Mouse (Mus musculus): ENCODE measurements around the gene Yeats4. TPM values are rescaled to one million over a fixed set of nuclear protein-coding genes. Genes with fewer than 3 reads are reported as not detected.
"Not testable (repeated sequence)": the region's sequence is repeated elsewhere in the genome, so short reads cannot be mapped to it uniquely, and the experiment has no call there.

Gene Yeats4
- total RNA-seq (2021) = 10 to 100 TPM; 26.5 to 26.8 TPM

GRCm38 (mm10) chr10:117224102-117224990 lies at the start of gene Yeats4:
Gene Yeats4, minus strand, starts transcription at chr10:117224507.
- DNase-seq (ENCODE audit: low spot score) = peak; percentile 93
- intact Hi-C loops (cut with DNase I) = loop anchor here (5.0 to 10.0 kb wide), 2 partner anchors 213 to 270 kb away; partner anchors contain the start of gene Rab3ip

- intact Hi-C loops (cut with DNase I) = loop anchor here (5.0 kb wide), 2 partner anchors 60 to 165 kb away; no protein-coding TSS in a partner anchor
These were observed 47.7 kb upstream of the Yeats4 start for GRCm38 (mm10) chr10:117272023-117272422.

GRCm38 (mm10) chr10:117259870-117260269 lies 35.6 kb upstream of the Yeats4 start:
- intact Hi-C loops (cut with DNase I) = no loop called here

More at GRCm38 (mm10) chr10:117272023-117272422, 47.7 kb upstream of the Yeats4 start:
- DNase-seq (ENCODE audit: low spot score) = no peak

GRCm38 (mm10) chr10:117238603-117239002 lies 14.3 kb upstream of the Yeats4 start, which contains the start of gene 9530003J23Rik:
Gene 9530003J23Rik, minus strand, starts transcription at chr10:117238703.
- intact Hi-C loops (cut with DNase I) = no loop called here
- DNase-seq (ENCODE audit: low spot score) = no peak

More at GRCm38 (mm10) chr10:117259870-117260269, 35.6 kb upstream of the Yeats4 start:
- DNase-seq (ENCODE audit: low spot score) = no peak

GRCm38 (mm10) chr10:117235866-117236265 lies 11.6 kb upstream of the Yeats4 start:
- intact Hi-C loops (cut with DNase I) = no loop called here
- DNase-seq (ENCODE audit: low spot score) = no peak

GRCm38 (mm10) chr10:117234825-117235224 lies 10.5 kb upstream of the Yeats4 start:
- intact Hi-C loops (cut with DNase I) = no loop called here
- DNase-seq (ENCODE audit: low spot score) = no peak

GRCm38 (mm10) chr10:117229826-117230225 lies 5.5 kb upstream of the Yeats4 start:
- DNase-seq (ENCODE audit: low spot score) = no peak
- intact Hi-C loops (cut with DNase I) = loop anchor here (10.0 kb wide), 1 partner anchor 275 kb away; the partner anchor contains the start of gene Rab3ip

- DNase-seq (ENCODE audit: low spot score) = no peak
- intact Hi-C loops (cut with DNase I) = loop anchor here (10.0 kb wide), 1 partner anchor 271 kb away; the partner anchor contains the start of gene Rab3ip
These were observed 1.7 kb upstream of the Yeats4 start for GRCm38 (mm10) chr10:117226002-117226401.

- no peak for DNase-seq (ENCODE audit: low spot score)
- intact Hi-C loops (cut with DNase I) = loop anchor here (10.0 kb wide), 1 partner anchor 270 kb away; the partner anchor contains the start of gene Rab3ip
These were observed 787 bp upstream of the Yeats4 start for GRCm38 (mm10) chr10:117225094-117225493.

- intact Hi-C loops (cut with DNase I) = loop anchor here (5.0 to 10.0 kb wide), 2 partner anchors 214 to 269 kb away; partner anchors contain the start of gene Rab3ip
- no peak for DNase-seq (ENCODE audit: low spot score)
These were observed 577 bp downstream of the Yeats4 start for GRCm38 (mm10) chr10:117223758-117224101.

- DNase-seq (ENCODE audit: low spot score) = no peak
- intact Hi-C loops (cut with DNase I) = loop anchor here (5.0 to 10.0 kb wide), 2 partner anchors 214 to 268 kb away; partner anchors contain the start of gene Rab3ip
These were observed 1.5 kb downstream of the Yeats4 start for GRCm38 (mm10) chr10:117222821-117223220.

- intact Hi-C loops (cut with DNase I) = no loop called here
- DNase-seq (ENCODE audit: low spot score) = no peak
These were observed 6.0 kb downstream of the Yeats4 start for GRCm38 (mm10) chr10:117218351-117218750.

GRCm38 (mm10) chr10:117217246-117217840 lies 7.0 kb downstream of the Yeats4 start:
- intact Hi-C loops (cut with DNase I) = no loop called here
- no peak for DNase-seq (ENCODE audit: low spot score)

- DNase-seq (ENCODE audit: low spot score) = no peak
- intact Hi-C loops (cut with DNase I) = no loop called here
These were observed 7.5 kb downstream of the Yeats4 start for GRCm38 (mm10) chr10:117216793-117217192.

GRCm38 (mm10) chr10:117216132-117216495 lies 8.2 kb downstream of the Yeats4 start:
- intact Hi-C loops (cut with DNase I) = no loop called here

GRCm38 (mm10) chr10:117215409-117216131 lies 8.7 kb downstream of the Yeats4 start:
- DNase-seq (ENCODE audit: low spot score) = no peak
- intact Hi-C loops (cut with DNase I) = no loop called here

More at GRCm38 (mm10) chr10:117216132-117216495, 8.2 kb downstream of the Yeats4 start:
- no peak for DNase-seq (ENCODE audit: low spot score)

- intact Hi-C loops (cut with DNase I) = loop anchor here (5.0 kb wide), 1 partner anchor 149 kb away; the partner anchor contains the start of gene Cct2
- DNase-seq (ENCODE audit: low spot score) = no peak
These were observed 13.3 kb downstream of the Yeats4 start for GRCm38 (mm10) chr10:117211023-117211422.

GRCm38 (mm10) chr10:117209469-117209938 lies 14.8 kb downstream of the Yeats4 start:
- intact Hi-C loops (cut with DNase I) = loop anchor here (5.0 kb wide), 2 partner anchors 57 to 127 kb away; no protein-coding TSS in a partner anchor
- DNase-seq (ENCODE audit: low spot score) = no peak

- intact Hi-C loops (cut with DNase I) = loop anchor here (5.0 kb wide), 2 partner anchors 56 to 126 kb away; no protein-coding TSS in a partner anchor
- DNase-seq (ENCODE audit: low spot score) = not testable (repeated sequence)
These were observed 15.5 kb downstream of the Yeats4 start for GRCm38 (mm10) chr10:117208787-117209186.

All from heart, postnatal 25 days (tissue).